Mouse (Mus musculus) stomach, postnatal 0 days (tissue): Measurements from ENCODE around the gene Mcl1.

Experiments
- CTCF ChIP-seq: IDR thresholded peaks from 2 replicates; pipeline ENCODE4 v1.5.1; 2016; ENCODE audit warnings: antibody characterized with exemption, low read depth, mild to moderate bottlenecking, moderate library complexity
- EP300 ChIP-seq: optimal IDR thresholded peaks from 2 replicates; pipeline ENCODE3; 2016; ENCODE audit warnings: antibody characterized with exemption

GRCm38 (mm10) chr3:95651033-95651373 lies 7.6 kb upstream of the Mcl1 start:
- TF ChIP-seq CTCF = no peak
- TF ChIP-seq EP300 = no peak
